Mouse (Mus musculus) neutrophil, adult 83 days (primary cell): ENCODE data around the gene Atg4a. TPM values are rescaled to one million over a fixed set of nuclear protein-coding genes. Genes with fewer than 3 reads are reported as not detected.

Source experiments
- total RNA-seq, 2 experiments: library from RNA; stranded (reverse); gene quantifications; one replicate each; pipeline ENCODE4 v1.2.4; 2023

Gene Atg4a
- 10 to 100 TPM in 1 of 2 experiments, 1 to 10 TPM in 1; 10.0 to 15.7 TPM for total RNA-seq

DNA sequence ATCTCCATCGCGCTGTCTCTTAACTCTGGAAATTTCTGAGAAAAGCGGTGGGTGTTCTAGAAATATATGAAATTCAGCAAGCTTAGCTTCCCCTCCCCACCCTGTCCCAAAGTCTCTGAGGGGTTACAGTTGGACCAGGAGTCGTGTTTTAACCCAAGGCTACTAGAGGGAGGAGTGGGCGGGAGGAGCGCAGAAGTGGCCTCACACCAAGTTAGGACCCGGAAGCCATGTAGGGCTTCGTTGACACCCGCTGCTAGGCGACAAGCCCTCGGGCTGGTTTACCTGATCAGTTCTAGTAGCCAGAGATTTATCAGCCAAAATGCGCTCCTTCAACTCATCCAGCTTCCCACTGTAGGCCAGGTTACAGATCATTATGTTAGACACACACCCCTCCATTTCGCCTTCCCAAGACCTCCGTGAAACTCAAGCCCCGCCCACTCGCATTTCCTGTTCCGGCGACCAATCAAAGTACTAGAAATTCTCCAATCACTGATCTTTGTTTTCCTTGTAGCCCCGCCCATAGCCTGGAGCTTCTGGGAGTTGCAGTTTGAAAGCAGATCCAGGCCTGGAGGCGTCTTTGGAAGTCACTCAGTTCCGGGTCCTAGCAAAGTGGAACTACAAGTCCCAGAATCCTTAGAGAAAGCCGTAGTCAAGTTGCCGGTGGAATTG lies at the start of gene Atg4a, which contains the start of gene Psmd10:
Atg4a (plus strand) TSS at position 636 of the 669 bp plus-strand sequence.
Psmd10 (minus strand) TSS at position 457 of the 669 bp plus-strand sequence.

DNA sequence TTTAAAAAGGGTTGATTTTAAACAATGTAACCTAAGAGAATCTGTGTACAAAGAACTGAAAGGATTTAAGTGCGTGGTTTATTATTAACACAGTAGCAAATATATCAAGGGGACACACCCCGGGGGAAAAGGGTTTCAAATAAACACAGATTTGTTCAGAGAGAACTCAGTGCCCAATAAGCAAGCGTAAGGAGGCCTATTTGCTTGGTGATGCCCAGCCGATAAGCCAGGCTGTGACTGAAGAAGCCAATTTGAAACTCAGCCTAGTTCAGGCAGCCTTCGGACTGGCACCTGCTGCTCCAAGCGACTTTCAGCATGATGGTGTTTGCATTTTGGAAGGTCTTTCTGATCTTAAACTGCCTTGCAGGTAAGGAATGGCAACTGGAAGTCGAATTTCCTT lies 49.3 kb upstream of the Atg4a start, which contains the start of gene Vsig1:
Vsig1 (plus strand) TSS at position 249 of the 400 bp plus-strand sequence.

Other genes with a start within 250 kb of the Atg4a start
- gene Tex13b, start 143.5 kb upstream of the Atg4a start, total RNA-seq = not detected
- not detected for gene Vsig1, start 49.3 kb upstream of the Atg4a start, total RNA-seq
- 10 to 100 TPM; 16.1 to 17.8 TPM for gene Psmd10, start 179 bp upstream of the Atg4a start, total RNA-seq